Mouse (Mus musculus) kidney, adult 8-10 months (tissue): ENCODE data around the gene F13b.

Source experiments
- DNase-seq, 2 experiments: peaks; one replicate each; pipeline ENCODE4 v3.0.0; 2022

F13b gene

GRCm38 (mm10) chr1:139501258-139501752, at the start of gene F13b:
Gene F13b, plus strand, starts transcription at chr1:139501702.
- DNase-seq: peak; percentile 5 to 34

GRCm38 (mm10) chr1:139454340-139455225, 46.9 kb upstream of the F13b start, which contains the start of gene Aspm:
Gene Aspm, plus strand, starts transcription at chr1:139454772.
- peak; percentile 92 for DNase-seq

GRCm38 (mm10) chr1:139455226-139455869, 46.2 kb upstream of the F13b start:
- peak in 1 of 2 experiments; percentile 4 for DNase-seq

- no peak for DNase-seq
These were observed 40.7 kb upstream of the F13b start for GRCm38 (mm10) chr1:139460807-139461206.

- DNase-seq: no peak
These were observed 35.6 kb upstream of the F13b start for GRCm38 (mm10) chr1:139465936-139466335.

GRCm38 (mm10) chr1:139478898-139479297, 22.6 kb upstream of the F13b start:
- DNase-seq: no peak

GRCm38 (mm10) chr1:139480246-139480645, 21.3 kb upstream of the F13b start:
- DNase-seq: no peak

GRCm38 (mm10) chr1:139481146-139481545, 20.4 kb upstream of the F13b start:
- no peak for DNase-seq

- no peak for DNase-seq
These were observed 6.9 kb upstream of the F13b start for GRCm38 (mm10) chr1:139494630-139495029.

GRCm38 (mm10) chr1:139495408-139495807, 6.1 kb upstream of the F13b start:
- no peak for DNase-seq

- DNase-seq: no peak
These were observed 5.3 kb upstream of the F13b start for GRCm38 (mm10) chr1:139496212-139496611.

- no peak for DNase-seq
These were observed 1.8 kb upstream of the F13b start for GRCm38 (mm10) chr1:139499751-139500150.

GRCm38 (mm10) chr1:139514556-139514955, 13.1 kb downstream of the F13b start:
- no peak for DNase-seq

- no peak for DNase-seq
These were observed 47.0 kb downstream of the F13b start for GRCm38 (mm10) chr1:139548536-139548935.

GRCm38 (mm10) chr1:139551311-139551710, 49.8 kb downstream of the F13b start:
- DNase-seq: no peak

GRCm38 (mm10) chr1:139560024-139560423, 58.5 kb downstream of the F13b start, which contains the start of gene Cfhr1:
Gene Cfhr1, minus strand, starts transcription at chr1:139560272.
- no peak for DNase-seq
